Mouse (Mus musculus): ENCODE data around the gene Sncb. TPM values are rescaled to one million over a fixed set of nuclear protein-coding genes. Genes with fewer than 3 reads are reported as not detected.
A peak's percentile ranks its signal among the peaks of the same experiment; 100 is the strongest.

Gene Sncb
- total and polyA plus RNA-seq, 3 experiments, result not detected

- TF ChIP-seq CTCF (IDR thresholded peaks at IDR 0.05 in 2 of 3, conservative IDR thresholded peaks at IDR 0.05 in 1 of 3; ENCODE audit: control insufficient read depth in 1 of 3, insufficient read depth in 1 of 3, low read depth in 2 of 3, low read length in 3 of 3, poor library complexity in 1 of 3, severe bottlenecking in 1 of 3), result no peak
- TF ChIP-seq ZMIZ1 (IDR thresholded peaks at IDR 0.05; ENCODE audit: low read depth, low read length), result no peak
- no peak for TF ChIP-seq ZC3H11A (IDR thresholded peaks at IDR 0.05; ENCODE audit: low read depth, low read length)
- TF ChIP-seq E2F4 (IDR thresholded peaks at IDR 0.05; ENCODE audit: borderline replicate concordance, low read depth, low read length), result no peak
- TF ChIP-seq POLR2A (IDR thresholded peaks at IDR 0.05; ENCODE audit: control insufficient read depth in 1 of 2, insufficient read depth in 1 of 2, low read depth in 1 of 2, low read length in 2 of 2, poor library complexity in 1 of 2), result no peak
- TF ChIP-seq GATA1 (IDR thresholded peaks at IDR 0.05; ENCODE audit: low read depth, low read length), result no peak
- TF ChIP-seq MYB (IDR thresholded peaks at IDR 0.05; ENCODE audit: low read depth, low read length), result no peak
- no peak for TF ChIP-seq UBTF (IDR thresholded peaks at IDR 0.05; ENCODE audit: borderline replicate concordance, insufficient read depth, low read depth, low read length)
- TF ChIP-seq EP300 (IDR thresholded peaks at IDR 0.05; ENCODE audit: low read depth in 1 of 2, low read length in 2 of 2), result no peak
- TF ChIP-seq KAT2A (conservative IDR thresholded peaks at IDR 0.05; ENCODE audit: low read depth, low read length), result no peak
- DNase-seq (ENCODE audit: low read depth, low spot score), result no peak
Measured at GRCm38 (mm10) chr13:54752656-54753055, 13.7 kb downstream of the Sncb start.

GRCm38 (mm10) chr13:54750699-54751098, 15.7 kb downstream of the Sncb start:
- H3K27ac ChIP-seq (ENCODE audit: control insufficient read depth, low read depth, low read length), result no peak overlapping the region
- peak; percentile 25 for DNase-seq (ENCODE audit: low read depth, low spot score)
- H3K79me2 ChIP-seq (ENCODE audit: control insufficient read depth, insufficient read depth, low read length, poor library complexity), result no peaks in the 10 kb centered on the region
- TF ChIP-seq CHD2 (IDR thresholded peaks at IDR 0.05; ENCODE audit: low read length), result no peak
- no peak for TF ChIP-seq MEF2A (IDR thresholded peaks at IDR 0.05; ENCODE audit: extremely low read depth, insufficient replicate concordance, low read depth, low read length, poor library complexity, severe bottlenecking)
- TF ChIP-seq UBTF (IDR thresholded peaks at IDR 0.05; ENCODE audit: borderline replicate concordance, insufficient read depth, low read depth, low read length), result no peak
- no peak for TF ChIP-seq ZC3H11A (IDR thresholded peaks at IDR 0.05; ENCODE audit: low read depth, low read length)
- peak; percentile 82 for TF ChIP-seq SIN3A (IDR thresholded peaks at IDR 0.05; ENCODE audit: low read length)
- no peaks in the 10 kb centered on the region for H3K36me3 ChIP-seq (ENCODE audit: control insufficient read depth in 1 of 2, insufficient read depth in 2 of 2, low read length in 2 of 2)
- no peaks in the 10 kb centered on the region for H3K4me1 ChIP-seq (ENCODE audit: control insufficient read depth in 1 of 2, insufficient read depth in 2 of 2, low read length in 2 of 2)
- H3K27me3 ChIP-seq (ENCODE audit: control insufficient read depth in 1 of 2, insufficient read depth in 2 of 2, low read length in 2 of 2), result no peaks in the 10 kb centered on the region; a peak in 1 of 4 replicates
- H3K9me3 ChIP-seq (replicated peaks; ENCODE audit: insufficient read depth, low read length), result no peaks in the 10 kb centered on the region
- H3K4me3 ChIP-seq (ENCODE audit: control insufficient read depth in 1 of 2, insufficient read depth in 1 of 2, low read depth in 2 of 2, low read length in 2 of 2), result no peak overlapping the region
- H3K9ac ChIP-seq (ENCODE audit: control insufficient read depth, low read depth, low read length, poor library complexity, severe bottlenecking), result no peak overlapping the region

More at GRCm38 (mm10) chr13:54752656-54753055, 13.7 kb downstream of the Sncb start:
- H3K4me3 ChIP-seq (ENCODE audit: control insufficient read depth in 1 of 2, insufficient read depth in 1 of 2, low read depth in 2 of 2, low read length in 2 of 2), result no peak overlapping the region
- H3K9me3 ChIP-seq (replicated peaks; ENCODE audit: insufficient read depth, low read length), result no peaks in the 10 kb centered on the region
- no peaks in the 10 kb centered on the region for H3K79me2 ChIP-seq (ENCODE audit: control insufficient read depth, insufficient read depth, low read length, poor library complexity)
- H3K4me1 ChIP-seq (ENCODE audit: control insufficient read depth in 1 of 2, insufficient read depth in 2 of 2, low read length in 2 of 2), result no peaks in the 10 kb centered on the region
- no peak overlapping the region for H3K27ac ChIP-seq (ENCODE audit: control insufficient read depth, low read depth, low read length)
- no peaks in the 10 kb centered on the region for H3K36me3 ChIP-seq (ENCODE audit: control insufficient read depth in 1 of 2, insufficient read depth in 2 of 2, low read length in 2 of 2)
- no peak overlapping the region for H3K9ac ChIP-seq (ENCODE audit: control insufficient read depth, low read depth, low read length, poor library complexity, severe bottlenecking)
- H3K27me3 ChIP-seq (ENCODE audit: control insufficient read depth in 1 of 2, insufficient read depth in 2 of 2, low read length in 2 of 2), result no peaks in the 10 kb centered on the region; a peak in 1 of 4 replicates

- H3K4me3 ChIP-seq (ENCODE audit: control insufficient read depth in 1 of 2, insufficient read depth in 1 of 2, low read depth in 2 of 2, low read length in 2 of 2), result no peak within 1 kb of the TSS
- H3K36me3 ChIP-seq (ENCODE audit: control insufficient read depth in 1 of 2, insufficient read depth in 2 of 2, low read length in 2 of 2), result no peaks in the 10 kb centered on the region
- H3K27me3 ChIP-seq (ENCODE audit: control insufficient read depth in 1 of 2, insufficient read depth in 2 of 2, low read length in 2 of 2), result no peaks in the 10 kb centered on the region; a peak in 1 of 4 replicates
- no peaks in the 10 kb centered on the region for H3K9me3 ChIP-seq (replicated peaks; ENCODE audit: insufficient read depth, low read length)
- DNase-seq (ENCODE audit: low read depth, low spot score), result no peak
- no peaks in the 10 kb centered on the region for H3K4me1 ChIP-seq (ENCODE audit: control insufficient read depth in 1 of 2, insufficient read depth in 2 of 2, low read length in 2 of 2)
- TF ChIP-seq GATA1 (IDR thresholded peaks at IDR 0.05; ENCODE audit: low read depth, low read length) (no peak), ZC3H11A (IDR thresholded peaks at IDR 0.05; ENCODE audit: low read depth, low read length) (no peak), SMC3 (IDR thresholded peaks at IDR 0.05; ENCODE audit: low read depth, low read length) (no peak), MXI1 (IDR thresholded peaks at IDR 0.05; ENCODE audit: low read depth, low read length) (no peak), JUND (IDR thresholded peaks at IDR 0.05; ENCODE audit: low read depth, low read length) (no peak)
- H3K79me2 ChIP-seq (ENCODE audit: control insufficient read depth, insufficient read depth, low read length, poor library complexity), result no peaks in the 10 kb centered on the region
- no peak within 1 kb of the TSS for H3K9ac ChIP-seq (ENCODE audit: control insufficient read depth, low read depth, low read length, poor library complexity, severe bottlenecking)
- no peak within 1 kb of the TSS for H3K27ac ChIP-seq (ENCODE audit: control insufficient read depth, low read depth, low read length)
Measured at GRCm38 (mm10) chr13:54749864-54750411, 16.5 kb downstream of the Sncb start, which contains the start of gene Gprin1. Gene Gprin1, minus strand, starts transcription at chr13:54749874.
